Mouse (Mus musculus) ES-E14 (cell line): ENCODE data around the gene Dbr1. TPM values are rescaled to one million over a fixed set of nuclear protein-coding genes. Genes with fewer than 3 reads are reported as not detected.
"Not testable (repeated sequence)": the region's sequence is repeated elsewhere in the genome, so short reads cannot be mapped to it uniquely, and the experiment has no call there.

ENCODE experiments used
- DNase-seq: peaks from one replicate; pipeline ENCODE4 v3.0.0-alpha.2; 2013; ENCODE audit warnings: low read depth, low spot score
- H3K27ac ChIP-seq: 2 replicates; pipeline ENCODE4 v1.5.1; 2012; ENCODE audit warnings: low read depth, mild to moderate bottlenecking, low read length, moderate library complexity, mixed read lengths; ENCODE audit not compliant: poor library complexity, insufficient read depth, severe bottlenecking
- H3K36me3 ChIP-seq: 2 replicates; pipeline ENCODE4 v1.6.1; 2012; ENCODE audit warnings: mild to moderate bottlenecking, low read length, moderate library complexity, mixed read lengths; ENCODE audit not compliant: control insufficient read depth, poor library complexity, insufficient read depth, severe bottlenecking
- H3K4me1 ChIP-seq, 2 experiments: fragments of 150-350 bp in 1 of 2; sonication (generic) in 1 of 2; 2 replicates each; pipeline ENCODE4 v1.6.1; 2012; ENCODE audit warnings: low read length in 2 of 2, mild to moderate bottlenecking in 1 of 2, mixed read lengths in 1 of 2; ENCODE audit not compliant: control insufficient read depth in 2 of 2, insufficient read depth in 2 of 2, poor library complexity in 1 of 2
- H3K4me3 ChIP-seq, 2 experiments: fragments of 150-350 bp in 1 of 2; sonication (generic) in 1 of 2; 2 replicates each; pipeline ENCODE4 v1.5.1; 2012; ENCODE audit warnings: low read length in 2 of 2, low read depth in 1 of 2, mild to moderate bottlenecking in 1 of 2, mixed read lengths in 1 of 2; ENCODE audit not compliant: insufficient read depth in 1 of 2, poor library complexity in 1 of 2, severe bottlenecking in 1 of 2
- H3K9ac ChIP-seq: 2 replicates; pipeline ENCODE4 v1.6.1; 2012; ENCODE audit warnings: low read depth, mild to moderate bottlenecking, low read length, mixed read lengths; ENCODE audit not compliant: poor library complexity, insufficient read depth, severe bottlenecking
- H3K9me3 ChIP-seq: fragments of 150-350 bp; sonication (generic); 2 replicates; pipeline ENCODE4 v1.6.1; 2012; ENCODE audit warnings: low read depth, mild to moderate bottlenecking, low read length; ENCODE audit not compliant: control insufficient read depth, insufficient read depth
- CHD2 ChIP-seq: IDR thresholded peaks from 2 replicates; pipeline ENCODE4 v1.6.1; 2014; ENCODE audit warnings: mild to moderate bottlenecking, low read depth, low read length, inconsistent platforms
- HCFC1 ChIP-seq: IDR thresholded peaks from 2 replicates; pipeline ENCODE4 v1.6.1; 2012; ENCODE audit warnings: low read length, inconsistent platforms, borderline replicate concordance; ENCODE audit not compliant: insufficient read depth
- MAFK ChIP-seq: IDR thresholded peaks from 2 replicates; pipeline ENCODE4 v1.6.1; 2014; ENCODE audit warnings: mild to moderate bottlenecking, low read depth, low read length, inconsistent platforms; ENCODE audit not compliant: insufficient read depth
- ZC3H11A ChIP-seq: IDR thresholded peaks from 2 replicates; pipeline ENCODE4 v1.6.1; 2012; ENCODE audit warnings: low read depth, mild to moderate bottlenecking, inconsistent platforms, low read length, borderline replicate concordance
- ZNF384 ChIP-seq: IDR thresholded peaks from 2 replicates; pipeline ENCODE4 v1.6.1; 2012; ENCODE audit warnings: low read depth, low read length, inconsistent platforms
- in situ Hi-C, 2 experiments: fragments of 600-800 bp; cut with MboI; formaldehyde crosslinking; loops; one replicate each; pipeline ENCODE4 v1.15.1; 2025; ENCODE audit warnings: low sequenced_read_pairs in 2 of 2, inconsistent platforms in 1 of 2; ENCODE audit not compliant: unreplicated experiment in 2 of 2
- total RNA-seq: library from RNA; depleted of rRNA; stranded (reverse); fragments of 300-350 nt; gene quantifications from 2 replicates; pipeline ENCODE4 v1.2.3, GENCODE M21; 2012

Gene Dbr1
- total RNA-seq, 1 experiment: 48.1 TPM

- Histone ChIP-seq H3K9me3 (no peaks in the 10 kb centered on the region), H3K4me1 (peaks cover 0 to 2% of the 10 kb centered on the region in 2 experiments; a peak in 1 of 4 replicates), H3K27ac (no peak overlapping the region), H3K9ac (no peak overlapping the region), H3K36me3 (no peaks in the 10 kb centered on the region), H3K4me3 (peak overlapping the region; percentile 15 to 51; a peak in 2 of 4 replicates)
- in situ Hi-C loops: no loop called here
- no peak for DNase-seq
- TF ChIP-seq ZC3H11A (no peak), ZNF384 (no peak), MAFK (no peak), CHD2 (no peak), HCFC1 (no peak)
These were observed 15.5 kb downstream of the Dbr1 start for GRCm38 (mm10) chr9:99591144-99591543.

GRCm38 (mm10) chr9:99599127-99599526, 23.5 kb downstream of the Dbr1 start:
- H3K36me3 ChIP-seq, H3K9me3 ChIP-seq, H3K9ac ChIP-seq, H3K27ac ChIP-seq, DNase-seq, H3K4me1 ChIP-seq, in situ Hi-C loops, H3K4me3 ChIP-seq: not testable (repeated sequence)

- Histone ChIP-seq H3K9me3 (no peaks in the 10 kb centered on the region), H3K9ac (no peak overlapping the region), H3K4me3 (no peak overlapping the region), H3K36me3 (no peaks in the 10 kb centered on the region), H3K4me1 (no peaks in the 10 kb centered on the region), H3K27ac (no peak overlapping the region)
- no peak for DNase-seq
- in situ Hi-C loops: no loop called here
- TF ChIP-seq ZC3H11A (no peak), HCFC1 (no peak), ZNF384 (no peak), CHD2 (no peak), MAFK (no peak)
These were observed 28.0 kb downstream of the Dbr1 start for GRCm38 (mm10) chr9:99603566-99603965.

- no peak for DNase-seq
- Histone ChIP-seq H3K9me3 (no peaks in the 10 kb centered on the region), H3K4me1 (no peaks in the 10 kb centered on the region), H3K4me3 (no peak within 1 kb of the TSS), H3K27ac (no peak within 1 kb of the TSS), H3K36me3 (no peaks in the 10 kb centered on the region), H3K9ac (no peak within 1 kb of the TSS)
- no peak for TF ChIP-seq ZNF384
- no peak for TF ChIP-seq HCFC1
- TF ChIP-seq MAFK: no peak
- TF ChIP-seq CHD2: no peak
- no peak for TF ChIP-seq ZC3H11A
- in situ Hi-C loops: no loop called here
These were observed 36.6 kb downstream of the Dbr1 start, which contains the start of gene A4gnt for GRCm38 (mm10) chr9:99612202-99612601. TSS of gene A4gnt (plus strand) at chr9:99612502.

- H3K36me3 ChIP-seq: no peaks in the 10 kb centered on the region
- no peaks in the 10 kb centered on the region for H3K4me1 ChIP-seq
- no peak overlapping the region for H3K4me3 ChIP-seq
- H3K9me3 ChIP-seq: no peaks in the 10 kb centered on the region
- in situ Hi-C loops: no loop called here
- H3K27ac ChIP-seq: no peak overlapping the region
- no peak overlapping the region for H3K9ac ChIP-seq
- TF ChIP-seq ZNF384: no peak
- no peak for TF ChIP-seq CHD2
- TF ChIP-seq ZC3H11A: no peak
- TF ChIP-seq MAFK: no peak
- TF ChIP-seq HCFC1: no peak
- no peak for DNase-seq
These were observed 44.1 kb downstream of the Dbr1 start for GRCm38 (mm10) chr9:99619688-99620087.
